8 mouse cellular contexts compared by ENCODE assay signal in the genomic region with DNA sequence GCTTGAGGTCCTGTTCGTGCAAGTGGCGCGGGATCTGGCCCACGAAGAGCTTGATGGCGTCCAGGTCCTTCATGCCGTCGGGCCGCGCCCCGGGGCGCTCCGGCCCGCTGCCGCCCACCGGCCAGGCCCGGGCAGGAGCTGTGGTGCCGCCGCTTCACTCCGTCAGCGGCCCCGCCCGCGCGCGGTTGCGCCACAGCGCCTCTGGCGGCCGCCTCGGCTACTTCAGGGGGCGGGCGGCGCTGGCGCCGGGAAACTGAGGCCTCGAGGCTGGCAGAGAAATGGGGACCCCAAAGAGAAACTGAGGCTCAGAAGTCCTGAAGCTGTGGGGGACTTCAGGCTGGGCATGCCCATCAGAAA. TPM values are rescaled to one million over a fixed set of nuclear protein-coding genes. Genes with fewer than 3 reads are reported as not detected.
DNase-seq lines count a peak whose midpoint lies in the region; ATAC-seq and TF ChIP-seq lines count a peak whose summit lies in the region.

A gene (minus strand): TSS at position 177 of the 357 bp plus-strand sequence.

- TF ChIP-seq CTCF in cerebellum, adult 2 months (IDR thresholded peaks at IDR 0.05; ENCODE audit: borderline replicate concordance, insufficient read depth, low read depth, low read length): peak; percentile 57
- peak; percentile 80 for TF ChIP-seq CTCF in intestine, postnatal 0 days (IDR thresholded peaks at IDR 0.05; ENCODE audit: low read depth)

- no peaks in the 10 kb centered on the region for H3K79me2 ChIP-seq in myocyte (ENCODE audit: control insufficient read depth, insufficient read depth)

- peak within 1 kb of the TSS; percentile 95 for H3K4me3 ChIP-seq in cerebellum, adult 2 months (replicated peaks; ENCODE audit: insufficient read depth, low read depth, low read length)
- H3K4me3 ChIP-seq in intestine, postnatal 0 days (ENCODE audit: low read depth, low read length): peak within 1 kb of the TSS; percentile 41
- peak within 1 kb of the TSS; percentile 46 for H3K4me3 ChIP-seq in liver, embryonic 12.5 days
- no peak within 1 kb of the TSS for H3K4me3 ChIP-seq in myocyte

- peaks cover 17% of the 10 kb centered on the region for H3K36me3 ChIP-seq in intestine, postnatal 0 days (ENCODE audit: control insufficient read depth, insufficient read depth)
- H3K36me3 ChIP-seq in liver, embryonic 12.5 days: peaks cover 14% of the 10 kb centered on the region
- no peaks in the 10 kb centered on the region for H3K36me3 ChIP-seq in myocyte (ENCODE audit: control insufficient read depth, insufficient read depth)

- peak; percentile 59 for DNase-seq in urinary bladder, postnatal 25 days (ENCODE audit: low spot score)
- no peak for DNase-seq in urinary bladder, postnatal 10 days (ENCODE audit: low spot score)
- peak; percentile 76 to 83 for DNase-seq in cerebellum, adult 2 months
- peak; percentile 71 for DNase-seq in thymus, postnatal 25 days

- peak; percentile 29; the same call in 1 of the 2 replicates for ATAC-seq in frontal cortex, adult (ENCODE audit: low TSS enrichment)
- peak; percentile 32; the same call in 1 of the 2 replicates for ATAC-seq in intestine, postnatal 0 days
- ATAC-seq in liver, embryonic 12.5 days: peak; percentile 59

- no peaks in the 10 kb centered on the region for H3K27me3 ChIP-seq in cerebellum, adult 2 months (ENCODE audit: control insufficient read depth, insufficient read depth, low read length)
- H3K27me3 ChIP-seq in intestine, postnatal 0 days (replicated peaks; ENCODE audit: control insufficient read depth, insufficient read depth, low read length): peaks cover 29% of the 10 kb centered on the region
- H3K27me3 ChIP-seq in liver, embryonic 12.5 days (replicated peaks): peaks cover 54% of the 10 kb centered on the region
- H3K27me3 ChIP-seq in myocyte (ENCODE audit: control insufficient read depth, insufficient read depth, insufficient read length): peaks cover 14% of the 10 kb centered on the region

- peak within 1 kb of the TSS; percentile 26; the same call in 1 of the 2 replicates for H3K27ac ChIP-seq in cerebellum, adult 2 months (ENCODE audit: insufficient read depth, low read length)
- no peak within 1 kb of the TSS for H3K27ac ChIP-seq in intestine, postnatal 0 days (ENCODE audit: low read depth, low read length)
- H3K27ac ChIP-seq in liver, embryonic 12.5 days: no peak within 1 kb of the TSS

- peak within 1 kb of the TSS; percentile 81 for H3K4me2 ChIP-seq in intestine, postnatal 0 days (replicated peaks; ENCODE audit: low read depth)
- peak within 1 kb of the TSS; percentile 72 for H3K4me2 ChIP-seq in liver, embryonic 12.5 days
- H3K4me2 ChIP-seq in myocyte (ENCODE audit: low read depth): peak within 1 kb of the TSS; percentile 66

- TF ChIP-seq POLR2A in cerebellum, adult 2 months (IDR thresholded peaks at IDR 0.05; ENCODE audit: borderline replicate concordance, insufficient read depth, low read length): peak; percentile 56
- TF ChIP-seq POLR2A in myocyte (IDR thresholded peaks at IDR 0.05; ENCODE audit: insufficient read length, low read depth): no peak

- peak within 1 kb of the TSS; percentile 40 for H3K9ac ChIP-seq in intestine, postnatal 0 days (ENCODE audit: low read depth, low read length)
- 0 out of 2 replicates have a peak within 1 kb of the TSS, but pooled peaks have one; percentile 24 for H3K9ac ChIP-seq in liver, embryonic 12.5 days

- peaks cover 5% of the 10 kb centered on the region; the same call in 1 of the 2 replicates for H3K4me1 ChIP-seq in cerebellum, adult 2 months (ENCODE audit: control insufficient read depth, insufficient read depth, low read length)
- H3K4me1 ChIP-seq in intestine, postnatal 0 days (replicated peaks; ENCODE audit: control insufficient read depth, insufficient read depth, low read length): no peaks in the 10 kb centered on the region
- peaks cover 12% of the 10 kb centered on the region for H3K4me1 ChIP-seq in liver, embryonic 12.5 days

- H3ac ChIP-seq in myocyte (ENCODE audit: control insufficient read depth, insufficient read length): no peak within 1 kb of the TSS

- under 1% methylated on average over 36 of the region's 36 CpGs for WGBS in cerebellum, adult 2 months
- WGBS in intestine, postnatal 0 days: under 1% methylated on average over 36 of the region's 36 CpGs
- under 1% methylated on average over 31 of the region's 36 CpGs for WGBS in liver, embryonic 12.5 days (ENCODE audit: insufficient replicate concordance)

- H3K9me3 ChIP-seq in intestine, postnatal 0 days (ENCODE audit: control insufficient read depth): no peaks in the 10 kb centered on the region
- no peaks in the 10 kb centered on the region for H3K9me3 ChIP-seq in liver, embryonic 12.5 days (replicated peaks)

TF ChIP-seq in myocyte, 11 proteins besides CTCF, POLR2A, EP300 and RAD21:
- TF ChIP-seq MYOG (IDR thresholded peaks at IDR 0.05; ENCODE audit: control insufficient read depth in 1 of 3, insufficient read depth in 1 of 3, insufficient read length in 2 of 3, low read depth in 2 of 3) (peak in 1 of 3 experiments; percentile 14), MYOD1 (IDR thresholded peaks at IDR 0.05; ENCODE audit: control insufficient read depth in 1 of 3, insufficient read length in 2 of 3, low read depth in 2 of 3) (no peak)

RNA-seq across cellular contexts. Expression of the gene that starts here (rescaled TPM):
- polyA plus RNA-seq in cerebellum, adult 2 months (2012; rRNA removed): 57.3 and 60.6 TPM in 2 replicates
- 0.76 and 1.0 TPM in 2 replicates for polyA plus RNA-seq in intestine, postnatal 0 days (2015; fragmentation: Nextera tagmentation; extraction: Ambion mirVana)
- 0.05 and 0.06 TPM in 2 replicates for polyA plus RNA-seq in liver, embryonic 12.5 days (2016; fragmentation: Nextera tagmentation; extraction: Ambion mirVana)
- polyA plus RNA-seq in myocyte (2012; fragmentation: generic; extraction: Trizol): 0.37 TPM

Comparison
In these comparisons a context has a peak if more than half of its experiments do, and no peak if none do; other contexts are left out.
1. RNA of the gene that starts here (polyA plus RNA-seq): 57.3 to 60.6 TPM in cerebellum, adult 2 months; 0.76 to 1.0 TPM in intestine, postnatal 0 days, 0.37 TPM in myocyte (single experiment) and 0.05 to 0.06 TPM in liver, embryonic 12.5 days; every median in the first group is over 10 times any median in the second.
2. Peak in ATAC-seq, H3K4me3 ChIP-seq, H3K9ac ChIP-seq and H3K4me2 ChIP-seq in liver, embryonic 12.5 days; RNA of the gene not detected or under 1 TPM.
3. Peak in every context shown above with its lines, with median percentiles within 50 percentile points of each other: ATAC-seq and H3K4me2 ChIP-seq.